Mouse (Mus musculus): Measurements from ENCODE around the gene Zfyve28.

Gene Zfyve28

GRCm38 (mm10) chr5:34177091-34177490 is 111.2 kb downstream of the Zfyve28 start:
- no peak for DNase-seq (ENCODE audit: low spot score)

- no peak for DNase-seq (ENCODE audit: low spot score)
These were observed 111.6 kb downstream of the Zfyve28 start for GRCm38 (mm10) chr5:34176691-34177090.

GRCm38 (mm10) chr5:34175403-34175694 is 112.9 kb downstream of the Zfyve28 start:
- DNase-seq (ENCODE audit: low spot score): no peak

- DNase-seq (ENCODE audit: low spot score): no peak
These were observed 113.5 kb downstream of the Zfyve28 start for GRCm38 (mm10) chr5:34174550-34175402.

- DNase-seq (ENCODE audit: low spot score): no peak
These were observed 114.2 kb downstream of the Zfyve28 start for GRCm38 (mm10) chr5:34174021-34174420.

GRCm38 (mm10) chr5:34170726-34171125 is 117.5 kb downstream of the Zfyve28 start:
- no peak for DNase-seq (ENCODE audit: low spot score)

GRCm38 (mm10) chr5:34169954-34170353 is 118.3 kb downstream of the Zfyve28 start:
- no peak for DNase-seq (ENCODE audit: low spot score)

- DNase-seq (ENCODE audit: low spot score): peak; percentile 91
These were observed 119.0 kb downstream of the Zfyve28 start, which contains the start of the genes Poln and Haus3 for GRCm38 (mm10) chr5:34168950-34169891. Gene Poln (minus strand): TSS chr5:34169448. Gene Haus3 (minus strand): TSS chr5:34169527.

GRCm38 (mm10) chr5:34167857-34168256 is 120.4 kb downstream of the Zfyve28 start:
- no peak for DNase-seq (ENCODE audit: low spot score)

GRCm38 (mm10) chr5:34165793-34166192 is 122.5 kb downstream of the Zfyve28 start:
- DNase-seq (ENCODE audit: low spot score): no peak

- DNase-seq (ENCODE audit: low spot score): no peak
These were observed 139.8 kb downstream of the Zfyve28 start for GRCm38 (mm10) chr5:34148476-34148875.

- DNase-seq (ENCODE audit: low spot score): no peak
These were observed 140.7 kb downstream of the Zfyve28 start for GRCm38 (mm10) chr5:34147554-34147953.
